Mouse (Mus musculus): Measurements from ENCODE around the gene Hspb9. TPM values are rescaled to one million over a fixed set of nuclear protein-coding genes. Genes with fewer than 3 reads are reported as not detected.

The Hspb9 gene
- total and polyA plus RNA-seq, 3 experiments, result 0.73 to 2.1 TPM; not detected in 1

GRCm38 (mm10) chr11:100748620-100749019 lies 35.0 kb downstream of the Hspb9 start:
- TF ChIP-seq RAD21 (IDR thresholded peaks at IDR 0.05; ENCODE audit: low read depth, low read length) (no peak), MXI1 (IDR thresholded peaks at IDR 0.05; ENCODE audit: low read depth, low read length) (no peak), USF1 (IDR thresholded peaks at IDR 0.05; ENCODE audit: low read depth, low read length) (no peak), CHD2 (IDR thresholded peaks at IDR 0.05; ENCODE audit: low read length) (no peak), UBTF (IDR thresholded peaks at IDR 0.05; ENCODE audit: borderline replicate concordance, insufficient read depth, low read depth, low read length) (no peak), ETS1 (IDR thresholded peaks at IDR 0.05; ENCODE audit: low read depth, low read length) (0 out of 2 replicates have a peak, but pooled peaks have one; percentile 2), CTCF (IDR thresholded peaks at IDR 0.05 in 2 of 3, conservative IDR thresholded peaks at IDR 0.05 in 1 of 3; ENCODE audit: control insufficient read depth in 1 of 3, insufficient read depth in 1 of 3, low read depth in 2 of 3, low read length in 3 of 3, poor library complexity in 1 of 3, severe bottlenecking in 1 of 3) (no peak), MYB (IDR thresholded peaks at IDR 0.05; ENCODE audit: low read depth, low read length) (no peak), TAL1 (IDR thresholded peaks at IDR 0.05; ENCODE audit: low read length) (no peak), TBP (IDR thresholded peaks at IDR 0.05; ENCODE audit: low read depth, low read length) (0 out of 2 replicates have a peak, but pooled peaks have one; percentile 49), MEF2A (IDR thresholded peaks at IDR 0.05; ENCODE audit: extremely low read depth, insufficient replicate concordance, low read depth, low read length, poor library complexity, severe bottlenecking) (no peak), CHD1 (IDR thresholded peaks at IDR 0.05; ENCODE audit: low read depth, low read length) (no peak), MYC (IDR thresholded peaks at IDR 0.05; ENCODE audit: low read depth, low read length) (no peak), MAZ (IDR thresholded peaks at IDR 0.05; ENCODE audit: low read depth, low read length) (no peak), MAX (IDR thresholded peaks at IDR 0.05; ENCODE audit: low read length) (no peak), NELFE (IDR thresholded peaks at IDR 0.05; ENCODE audit: low read depth, low read length) (no peak), ZC3H11A (IDR thresholded peaks at IDR 0.05; ENCODE audit: low read depth, low read length) (no peak), RCOR1 (IDR thresholded peaks at IDR 0.05; ENCODE audit: low read depth, low read length) (no peak), BHLHE40 (IDR thresholded peaks at IDR 0.05; ENCODE audit: borderline replicate concordance, low read depth, low read length) (no peak), MAFK (IDR thresholded peaks at IDR 0.05; ENCODE audit: borderline replicate concordance, low read depth, low read length) (no peak), ZMIZ1 (IDR thresholded peaks at IDR 0.05; ENCODE audit: low read depth, low read length) (no peak), GATA1 (IDR thresholded peaks at IDR 0.05; ENCODE audit: low read depth, low read length) (0 out of 2 replicates have a peak, but pooled peaks have one; percentile 12), ZKSCAN1 (IDR thresholded peaks at IDR 0.05; ENCODE audit: low read depth, low read length) (no peak), JUND (IDR thresholded peaks at IDR 0.05; ENCODE audit: low read depth, low read length) (no peak), POLR2AphosphoS2 (IDR thresholded peaks at IDR 0.05; ENCODE audit: low read length) (no peak), SMC3 (IDR thresholded peaks at IDR 0.05; ENCODE audit: low read depth, low read length) (no peak), E2F4 (IDR thresholded peaks at IDR 0.05; ENCODE audit: borderline replicate concordance, low read depth, low read length) (no peak), HCFC1 (IDR thresholded peaks at IDR 0.05; ENCODE audit: low read depth, low read length) (no peak), SIN3A (IDR thresholded peaks at IDR 0.05; ENCODE audit: low read length) (peak; percentile 28; the same call in 1 of the 2 replicates), ZNF384 (IDR thresholded peaks at IDR 0.05; ENCODE audit: low read depth, low read length) (peak; percentile 80), EP300 (IDR thresholded peaks at IDR 0.05; ENCODE audit: low read depth in 1 of 2, low read length in 2 of 2) (0 out of 4 replicates have a peak, but pooled peaks have one; percentile 6 to 20), GABPA (IDR thresholded peaks at IDR 0.05; ENCODE audit: low read depth, low read length) (no peak), USF2 (IDR thresholded peaks at IDR 0.05; ENCODE audit: borderline replicate concordance in 1 of 2, insufficient read depth in 1 of 2, low read depth in 1 of 2, low read length in 2 of 2) (no peak), TCF12 (IDR thresholded peaks at IDR 0.05; ENCODE audit: low read depth, low read length) (no peak), KAT2A (conservative IDR thresholded peaks at IDR 0.05; ENCODE audit: low read depth, low read length) (no peak), POLR2A (IDR thresholded peaks at IDR 0.05; ENCODE audit: control insufficient read depth in 1 of 2, insufficient read depth in 1 of 2, low read depth in 1 of 2, low read length in 2 of 2, poor library complexity in 1 of 2) (no peak), POLR2AphosphoS5 (IDR thresholded peaks at IDR 0.05; ENCODE audit: borderline replicate concordance, low read depth, low read length) (no peak)
- H3K27me3 ChIP-seq (ENCODE audit: control insufficient read depth in 1 of 2, insufficient read depth in 2 of 2, low read length in 2 of 2), result no peaks in the 10 kb centered on the region
- H3K9ac ChIP-seq (ENCODE audit: control insufficient read depth, low read depth, low read length, poor library complexity, severe bottlenecking), result no peak overlapping the region
- no peak overlapping the region for H3K4me3 ChIP-seq (ENCODE audit: control insufficient read depth in 1 of 2, insufficient read depth in 1 of 2, low read depth in 2 of 2, low read length in 2 of 2)
- H3K27ac ChIP-seq (ENCODE audit: control insufficient read depth, low read depth, low read length), result no peak overlapping the region
- no peaks in the 10 kb centered on the region for H3K9me3 ChIP-seq (replicated peaks; ENCODE audit: insufficient read depth, low read length)
- H3K36me3 ChIP-seq (ENCODE audit: control insufficient read depth in 1 of 2, insufficient read depth in 2 of 2, low read length in 2 of 2), result 0 out of 4 replicates have a peak, but pooled peaks cover 0 to 5% of the 10 kb centered on the region in 2 experiments
- H3K79me2 ChIP-seq (ENCODE audit: control insufficient read depth, insufficient read depth, low read length, poor library complexity), result no peaks in the 10 kb centered on the region
- peak; percentile 54 for DNase-seq (ENCODE audit: low read depth, low spot score)
- H3K4me1 ChIP-seq (ENCODE audit: control insufficient read depth in 1 of 2, insufficient read depth in 2 of 2, low read length in 2 of 2), result peaks cover 3 to 9% of the 10 kb centered on the region in 2 experiments; a peak in 3 of 4 replicates
